Mouse (Mus musculus) embryonic facial prominence, embryonic 15.5 days (tissue): ENCODE results near the gene Necap1. TPM values are rescaled to one million over a fixed set of nuclear protein-coding genes. Genes with fewer than 3 reads are reported as not detected.

Experiments
- ATAC-seq: fragments of 200-750 bp; cut with Nextera tagmentation; 2 replicates; pipeline ENCODE4 v1.8.0; 2017; ENCODE audit warnings: low read depth, moderate TSS enrichment; ENCODE audit not compliant: insufficient number of reproducible peaks, low FRiP score, low TSS enrichment
- H3K27ac ChIP-seq: fragments of 300-500 bp; sonication (generic); replicated peaks from 2 replicates; pipeline ENCODE4 v1.5.1; 2015; ENCODE audit warnings: mild to moderate bottlenecking, inconsistent platforms
- H3K27me3 ChIP-seq: fragments of 300-500 bp; sonication (generic); 2 replicates; pipeline ENCODE4 v1.6.1; 2015; ENCODE audit warnings: inconsistent platforms
- H3K36me3 ChIP-seq: fragments of 300-500 bp; sonication (generic); 2 replicates; pipeline ENCODE4 v1.6.1; 2015; ENCODE audit warnings: mild to moderate bottlenecking, inconsistent platforms
- H3K4me1 ChIP-seq: fragments of 300-500 bp; sonication (generic); 2 replicates; pipeline ENCODE4 v1.6.1; 2015; ENCODE audit warnings: inconsistent platforms
- H3K4me2 ChIP-seq: fragments of 300-500 bp; sonication (generic); replicated peaks from 2 replicates; pipeline ENCODE4 v1.6.1; 2015; ENCODE audit warnings: mild to moderate bottlenecking, inconsistent platforms
- H3K4me3 ChIP-seq: fragments of 300-500 bp; sonication (generic); replicated peaks from 2 replicates; pipeline ENCODE4 v1.5.1; 2015; ENCODE audit warnings: mild to moderate bottlenecking, inconsistent platforms
- H3K9ac ChIP-seq: fragments of 300-500 bp; sonication (generic); 2 replicates; pipeline ENCODE4 v1.6.1; 2015; ENCODE audit warnings: inconsistent platforms
- H3K9me3 ChIP-seq: fragments of 300-500 bp; sonication (generic); replicated peaks from 2 replicates; pipeline ENCODE4 v1.6.1; 2016; ENCODE audit warnings: inconsistent platforms
- WGBS: fragments of 180-500 bp; shearing (Covaris S2); methylation state at CpG from one replicate; pipeline ENCODE4 v1.1.7; 2015; 5-methylcytosine and 5-hydroxymethylcytosine counted together
- microRNA-seq: library from miRNA; unstranded; fragments of <30 nt; microRNA quantifications from one replicate; pipeline ENCODE4, GENCODE M21; 2016; ENCODE audit warnings: borderline number of aligned reads
- polyA plus RNA-seq: library from polyadenylated mRNA; unstranded; fragments of >200 nt; fragmentation: Nextera tagmentation; extraction: Ambion mirVana; gene quantifications from 2 replicates; pipeline ENCODE4 v1.2.1, GENCODE M21; 2015

Gene Necap1
- polyA plus RNA-seq, 1 experiment from 2014 or later = 54.5 TPM

DNA sequence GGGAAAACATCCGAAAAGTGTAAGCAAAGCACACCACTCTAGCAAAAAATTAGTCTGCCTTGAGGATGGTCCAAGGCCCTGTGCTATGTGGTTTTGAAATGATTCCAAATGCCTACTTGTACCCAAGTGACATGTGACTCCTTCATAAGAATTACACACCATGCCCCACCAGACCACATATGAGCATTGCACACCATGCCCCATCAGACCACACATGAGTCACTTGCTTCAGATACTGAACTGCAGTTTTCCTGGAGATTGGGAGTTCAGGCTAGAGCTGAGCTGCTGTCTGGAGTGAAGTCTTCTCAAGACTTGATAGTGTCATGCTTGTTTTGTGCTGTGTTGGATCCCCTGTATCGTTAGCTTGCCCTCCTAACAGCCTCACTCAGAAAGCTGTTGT lies 15.3 kb downstream of the Necap1 start:
- Histone ChIP-seq H3K36me3 (peaks cover 60% of the 10 kb centered on the region), H3K4me3 (no peak overlapping the region), H3K9ac (no peak overlapping the region), H3K27me3 (no peaks in the 10 kb centered on the region), H3K4me2 (no peak overlapping the region), H3K9me3 (no peaks in the 10 kb centered on the region), H3K27ac (no peak overlapping the region), H3K4me1 (no peaks in the 10 kb centered on the region)
- no peak for ATAC-seq
- 77% methylated on average over 2 of the region's 2 CpGs for WGBS

DNA sequence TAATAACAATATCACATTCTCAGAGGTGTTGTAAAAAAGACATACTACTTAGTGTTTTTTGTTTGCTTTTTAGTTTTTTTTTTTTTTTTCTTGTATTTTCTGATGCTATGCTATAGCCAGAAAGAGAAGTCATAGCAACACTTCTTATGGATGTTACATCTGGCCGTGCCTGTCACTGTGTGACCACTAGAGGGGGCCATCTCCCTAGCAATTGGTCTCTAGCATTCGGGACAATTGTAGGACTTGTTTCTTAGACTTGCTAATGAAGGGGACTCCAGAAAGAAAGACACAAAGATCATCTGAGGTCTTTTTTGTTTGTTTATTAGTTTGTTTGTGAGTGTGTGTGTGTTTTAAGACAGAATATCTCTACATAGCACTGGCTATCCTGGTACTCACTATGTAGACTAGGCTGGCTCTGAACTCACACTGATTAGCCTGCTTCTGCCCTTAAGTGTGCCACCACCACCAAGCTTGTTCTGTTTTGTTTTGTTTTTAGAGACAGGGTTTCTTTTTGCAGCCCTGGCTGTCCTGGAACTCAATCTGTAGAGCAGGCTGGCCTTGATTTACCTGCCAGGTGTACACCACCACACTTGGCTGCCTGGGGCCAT lies 18.3 kb downstream of the Necap1 start:
- Histone ChIP-seq H3K9ac (no peak overlapping the region), H3K4me2 (no peak overlapping the region), H3K9me3 (no peaks in the 10 kb centered on the region), H3K27me3 (no peaks in the 10 kb centered on the region), H3K4me1 (no peaks in the 10 kb centered on the region), H3K36me3 (peaks cover 39% of the 10 kb centered on the region), H3K27ac (no peak overlapping the region), H3K4me3 (no peak overlapping the region)
- WGBS = 15% methylated on average over 2 of the region's 2 CpGs
- ATAC-seq = no peak

DNA sequence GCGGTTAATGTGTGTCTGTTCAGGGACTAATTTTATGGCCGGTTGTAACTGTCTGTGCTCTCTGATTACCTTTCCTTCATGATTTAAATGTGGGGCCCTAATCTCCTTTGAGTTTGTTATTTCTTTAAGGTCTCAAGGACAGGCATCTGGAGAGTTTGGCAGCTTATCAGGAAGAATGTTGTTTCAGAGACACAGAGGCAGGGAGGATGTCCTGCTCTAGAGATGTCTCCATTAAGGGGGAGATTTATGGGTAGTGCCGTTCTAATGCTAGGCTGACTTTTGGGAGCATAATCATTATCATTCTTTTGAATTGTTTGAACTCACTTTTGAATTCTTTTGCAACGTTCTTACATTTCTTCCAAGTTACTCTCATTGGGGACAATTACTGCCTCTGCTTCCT lies 45.6 kb downstream of the Necap1 start:
- Histone ChIP-seq H3K4me3 (no peak overlapping the region), H3K27me3 (no peaks in the 10 kb centered on the region), H3K4me1 (no peaks in the 10 kb centered on the region), H3K9ac (no peak overlapping the region), H3K36me3 (no peaks in the 10 kb centered on the region), H3K27ac (no peak overlapping the region), H3K4me2 (no peak overlapping the region), H3K9me3 (no peaks in the 10 kb centered on the region)
- no peak for ATAC-seq
- 75% methylated on average over 4 of the region's 4 CpGs for WGBS

DNA sequence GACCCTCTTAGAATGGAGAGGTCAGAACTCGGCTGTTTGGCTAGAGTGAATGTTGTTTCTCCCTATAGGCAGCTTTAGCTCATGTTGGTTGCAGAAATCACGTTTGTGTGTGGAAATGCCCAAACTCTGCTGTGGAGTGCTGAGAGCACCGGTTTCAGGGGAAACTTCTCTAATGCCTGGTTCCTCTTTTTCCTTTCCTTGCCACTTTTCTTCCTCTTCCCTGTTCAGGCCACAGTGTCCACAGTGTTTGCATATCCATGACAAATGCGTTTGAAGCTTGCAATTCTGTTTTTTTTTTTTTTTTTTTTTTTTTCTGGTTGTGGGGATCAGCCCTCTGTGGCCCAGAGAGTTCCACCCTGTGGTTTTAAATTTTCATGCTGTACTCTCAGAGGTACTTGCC lies 47.2 kb downstream of the Necap1 start, which contains the start of gene Clec4a1:
Gene Clec4a1 (plus strand): TSS at position 398 of the 400 bp plus-strand sequence.
- Histone ChIP-seq H3K9me3 (no peaks in the 10 kb centered on the region), H3K9ac (no peak within 1 kb of the TSS), H3K4me2 (no peak within 1 kb of the TSS), H3K4me3 (no peak within 1 kb of the TSS), H3K27ac (no peak within 1 kb of the TSS), H3K36me3 (no peaks in the 10 kb centered on the region), H3K27me3 (no peaks in the 10 kb centered on the region), H3K4me1 (no peaks in the 10 kb centered on the region)
- 59% methylated on average over 4 of the region's 4 CpGs for WGBS
- no peak for ATAC-seq

DNA sequence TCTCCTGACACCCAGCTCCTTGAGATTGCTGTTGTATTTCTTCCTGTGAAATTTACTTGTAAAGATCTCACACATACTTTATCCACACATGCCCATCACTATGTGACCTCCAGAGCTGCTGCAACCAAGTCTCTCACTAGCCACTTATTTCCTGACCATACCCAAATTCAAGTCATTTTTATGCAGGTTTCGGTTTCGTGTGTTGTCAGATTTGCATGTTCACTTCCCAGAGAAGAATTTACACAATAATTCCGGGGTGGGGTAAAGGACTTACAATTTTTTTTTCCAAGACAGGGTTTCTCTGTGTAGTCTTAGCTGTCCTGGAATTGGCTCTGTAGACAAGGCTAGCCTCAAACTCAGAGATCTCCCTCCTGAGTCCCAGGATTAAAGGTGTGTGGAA lies 60.6 kb downstream of the Necap1 start:
- Histone ChIP-seq H3K27ac (no peak overlapping the region), H3K27me3 (no peaks in the 10 kb centered on the region), H3K9ac (no peak overlapping the region), H3K9me3 (no peaks in the 10 kb centered on the region), H3K4me2 (no peak overlapping the region), H3K36me3 (no peaks in the 10 kb centered on the region), H3K4me3 (no peak overlapping the region), H3K4me1 (no peaks in the 10 kb centered on the region)
- WGBS = 77% methylated on average over 3 of the region's 3 CpGs
- ATAC-seq = no peak

Small RNAs within 50 kb of the gene (microRNA-seq; reads per million reads assigned to microRNA genes)
- gene Mir7231 = not detected

Other genes with a start within 250 kb of the Necap1 start
- not detected in 2 replicates for gene Dppa3, start 248.1 kb upstream of the Necap1 start, polyA plus RNA-seq
- gene Nanog, start 167.0 kb upstream of the Necap1 start, polyA plus RNA-seq = 0.33 and 0.34 TPM in 2 replicates
- gene Slc2a3, start 72.8 kb upstream of the Necap1 start, polyA plus RNA-seq = 30.2 and 40.2 TPM in 2 replicates
- gene Foxj2, start 54.6 kb upstream of the Necap1 start, polyA plus RNA-seq = 7.4 and 8.3 TPM in 2 replicates
- 4.0 and 4.1 TPM in 2 replicates for gene C3ar1, start 18.3 kb upstream of the Necap1 start, polyA plus RNA-seq
- 5.7 and 6.5 TPM in 2 replicates for gene Clec4a1, start 47.4 kb downstream of the Necap1 start, polyA plus RNA-seq
- gene Clec4a3, start 78.0 kb downstream of the Necap1 start, polyA plus RNA-seq = 5.4 and 6.5 TPM in 2 replicates
- not detected in 2 replicates for gene Clec4a4, start 115.9 kb downstream of the Necap1 start, polyA plus RNA-seq
- gene Clec4b1, start 175.5 kb downstream of the Necap1 start, polyA plus RNA-seq = 0.32 TPM in 1 of 2 replicates, not detected in the other
- gene Clec4a2, start 232.0 kb downstream of the Necap1 start, polyA plus RNA-seq = 5.7 and 7.5 TPM in 2 replicates